Comparison of ENCODE assay signal across 31 mouse cellular contexts in the genomic region with DNA sequence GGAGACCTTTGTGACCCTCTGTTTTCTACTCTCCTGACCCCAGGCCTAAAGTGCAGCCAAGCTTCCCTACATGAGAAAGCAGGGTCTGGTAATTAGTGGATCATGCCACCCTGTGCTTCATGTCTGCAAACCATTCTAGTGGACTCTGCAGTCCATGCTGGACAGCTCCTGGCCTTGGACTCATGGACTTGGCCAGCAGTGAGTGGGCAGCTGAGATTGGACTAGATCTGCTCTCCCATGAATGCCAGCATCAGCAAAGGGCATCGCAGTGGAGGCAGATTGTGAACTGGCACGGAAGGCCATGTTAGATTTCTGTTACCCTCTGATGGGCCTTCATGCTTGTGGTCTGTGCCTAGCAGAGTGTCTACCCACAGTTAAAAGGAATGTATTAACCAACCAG. TPM values are rescaled to one million over a fixed set of nuclear protein-coding genes. Genes with fewer than 3 reads are reported as not detected.
"Had no signal": no experiment of that assay in that cellular context is flagged by ENCODE, and none has a peak within 500 bp of the region (broad histone marks: within the 10 kb centered on the region; RNA-seq: fewer than 3 reads in every experiment).

No protein-coding gene starts in this region.

RNA-seq across cellular contexts. Expression of a gene that starts 12.8 kb away (rescaled TPM):
- total RNA-seq: gastrocnemius, adult 18-20 months; gastrocnemius, postnatal 10 days; gastrocnemius, postnatal 25 days; gastrocnemius, postnatal 4 days; granulocyte monocyte progenitor cell, adult 5-6 weeks; heart, postnatal 14 days; hematopoietic stem cell, adult 5-6 weeks; hindbrain, postnatal 0 days; layer of hippocampus, postnatal 10 days; layer of hippocampus, postnatal 25 days; left cerebral cortex, adult 2 months; left cerebral cortex, postnatal 14 days; left cerebral cortex, postnatal 36 days had no signal
- polyA plus RNA-seq: heart, adult 2 months; heart, embryonic 11.5 days; heart, embryonic 13.5 days; heart, embryonic 15.5 days; heart, postnatal 0 days; hindbrain, embryonic 11.5 days; hindbrain, embryonic 13.5 days; hindbrain, embryonic 15.5 days; hindbrain, postnatal 0 days; intestine, embryonic 14.5 days; intestine, embryonic 16.5 days; kidney, adult 2 months; kidney, embryonic 15.5 days; kidney, postnatal 0 days; limb, embryonic 10.5 days; limb, embryonic 12.5 days; liver, embryonic 12.5 days; liver, embryonic 14.5 days; liver, embryonic 16.5 days had no signal
